In genomic region chr3:79531581-79532271, GRCm38 (mm10) we compare ENCODE assay signal across 8 mouse cellular contexts. TPM values are rescaled to one million over a fixed set of nuclear protein-coding genes. Genes with fewer than 3 reads are reported as not detected.
DNase-seq lines count a peak whose midpoint lies in the region; ATAC-seq lines count a peak whose summit lies in the region.
"Had no signal": no experiment of that assay in that cellular context is flagged by ENCODE, and none has a peak within 500 bp of the region (broad histone marks: within the 10 kb centered on the region; RNA-seq: fewer than 3 reads in every experiment).

No protein-coding gene starts in this region.

- no peaks in the 10 kb centered on the region for H3K27me3 ChIP-seq in heart, embryonic 14.5 days (ENCODE audit: control insufficient read depth, insufficient read depth, low read length)
- H3K27me3 ChIP-seq in midbrain, embryonic 10.5 days (ENCODE audit: low read depth, poor library complexity, severe bottlenecking) = no peaks in the 10 kb centered on the region
- no peaks in the 10 kb centered on the region for H3K27me3 ChIP-seq in midbrain, embryonic 15.5 days (replicated peaks)
- H3K27me3 ChIP-seq: neural tube, embryonic 13.5 days had no signal

- peak overlapping the region; percentile 58 for H3K4me2 ChIP-seq in heart, embryonic 14.5 days (ENCODE audit: low read length)
- H3K4me2 ChIP-seq in midbrain, embryonic 15.5 days = no peak overlapping the region
- H3K4me2 ChIP-seq: neural tube, embryonic 13.5 days had no signal

- no peaks in the 10 kb centered on the region for H3K9me3 ChIP-seq in heart, embryonic 14.5 days (ENCODE audit: control insufficient read depth, low read length)
- no peaks in the 10 kb centered on the region for H3K9me3 ChIP-seq in midbrain, embryonic 10.5 days (replicated peaks)
- H3K9me3 ChIP-seq in midbrain, embryonic 15.5 days = no peaks in the 10 kb centered on the region
- H3K9me3 ChIP-seq: neural tube, embryonic 13.5 days had no signal

- H3K4me3 ChIP-seq in heart, embryonic 14.5 days (ENCODE audit: control insufficient read depth in 1 of 2, insufficient read depth in 1 of 2, low read depth in 1 of 2, low read length in 2 of 2) = 0 out of 4 replicates have a peak overlapping the region, but pooled peaks of 1 of the 2 experiments have one; percentile 11
- H3K4me3 ChIP-seq in midbrain, embryonic 10.5 days = no peak overlapping the region
- no peak overlapping the region for H3K4me3 ChIP-seq in midbrain, embryonic 15.5 days
- H3K4me3 ChIP-seq: neural tube, embryonic 13.5 days had no signal

- H3K4me1 ChIP-seq in heart, embryonic 14.5 days (ENCODE audit: control insufficient read depth in 2 of 2, insufficient read depth in 2 of 2, low read length in 2 of 2) = peaks cover 16 to 33% of the 10 kb centered on the region in 2 experiments
- peaks cover 7% of the 10 kb centered on the region; the same call in 1 of the 2 replicates for H3K4me1 ChIP-seq in midbrain, embryonic 10.5 days
- H3K4me1 ChIP-seq in midbrain, embryonic 15.5 days = no peaks in the 10 kb centered on the region

- WGBS in heart, embryonic 14.5 days = 15% methylated on average over 9 of the region's 9 CpGs
- WGBS in midbrain, embryonic 10.5 days = 86% methylated on average over 9 of the region's 9 CpGs
- 85% methylated on average over 9 of the region's 9 CpGs for WGBS in midbrain, embryonic 15.5 days

- DNase-seq in ES-CJ7 (ENCODE audit: low read depth, low spot score) = peak; percentile 36
- peak; percentile 81 for DNase-seq in adrenal gland, adult 8-10 months
- peak; percentile 55 to 69 for DNase-seq in layer of hippocampus, postnatal 36 days
- DNase-seq in midbrain, embryonic 10.5 days (ENCODE audit: low spot score) = no peak

- peak; percentile 77 for ATAC-seq in heart, embryonic 14.5 days (ENCODE audit: insufficient number of reproducible peaks, insufficient read depth, low FRiP score, low read depth)
- peak; percentile 70 for ATAC-seq in megakaryocyte progenitor cell, adult 5-6 weeks (replicated peaks; ENCODE audit: poor library complexity)
- ATAC-seq in midbrain, embryonic 15.5 days (replicated peaks) = no peak

- no peaks in the 10 kb centered on the region for H3K36me3 ChIP-seq in heart, embryonic 14.5 days (ENCODE audit: control insufficient read depth, insufficient read depth, low read length)
- H3K36me3 ChIP-seq in midbrain, embryonic 10.5 days = no peaks in the 10 kb centered on the region
- no peaks in the 10 kb centered on the region for H3K36me3 ChIP-seq in midbrain, embryonic 15.5 days (replicated peaks)
- H3K36me3 ChIP-seq: neural tube, embryonic 13.5 days had no signal

- peak overlapping the region; percentile 66 to 86 for H3K27ac ChIP-seq in heart, embryonic 14.5 days (replicated peaks in 1 of 2; ENCODE audit: control insufficient read depth in 1 of 2, insufficient read depth in 1 of 2, low read depth in 2 of 2, low read length in 2 of 2)
- no peak overlapping the region for H3K27ac ChIP-seq in midbrain, embryonic 10.5 days (replicated peaks)
- H3K27ac ChIP-seq in midbrain, embryonic 15.5 days = no peak overlapping the region
- H3K27ac ChIP-seq: neural tube, embryonic 13.5 days had no signal

- peak overlapping the region; percentile 51; the same call in 1 of the 2 replicates for H3K9ac ChIP-seq in heart, embryonic 14.5 days (ENCODE audit: low read length)
- no peak overlapping the region for H3K9ac ChIP-seq in midbrain, embryonic 15.5 days
- H3K9ac ChIP-seq: neural tube, embryonic 13.5 days had no signal

RNA-seq across cellular contexts. Expression of gene Fnip2, which starts 35.9 kb away (rescaled TPM):
- 10 to 100 TPM in 3 of 4 experiments, 1 to 10 TPM in 1; 9.1 to 13.0 (median 10.3) TPM for total RNA-seq in adrenal gland, adult 8-10 months (2022)
- 4.3 and 4.5 TPM in 2 replicates for polyA plus RNA-seq in heart, embryonic 14.5 days (2014; fragmentation: Nextera tagmentation; extraction: Ambion mirVana)
- total RNA-seq in layer of hippocampus, postnatal 36 days (2021) = 10 to 100 TPM; 21.6 to 26.8 TPM
- total RNA-seq in megakaryocyte progenitor cell, adult 5-6 weeks (2015) = 8.0 and 11.2 TPM in 2 replicates
- 7.1 and 7.8 TPM in 2 replicates for total RNA-seq in megakaryocyte progenitor cell, adult 5-6 weeks (2017)
- 4.3 and 4.4 TPM in 2 replicates for polyA plus RNA-seq in midbrain, embryonic 10.5 days (2016; fragmentation: Nextera tagmentation; extraction: Ambion mirVana)
- 10.0 and 10.4 TPM in 2 replicates for polyA plus RNA-seq in midbrain, embryonic 15.5 days (2015; fragmentation: Nextera tagmentation; extraction: Ambion mirVana)

RNA-seq across cellular contexts. Expression of gene Ppid, which starts 59.4 kb away (rescaled TPM):
- 10 to 100 TPM; 53.6 to 59.3 (median 57.8) TPM for total RNA-seq in adrenal gland, adult 8-10 months (2022)
- 95.6 and 95.7 TPM in 2 replicates for polyA plus RNA-seq in heart, embryonic 14.5 days (2014; fragmentation: Nextera tagmentation; extraction: Ambion mirVana)
- 10 to 100 TPM; 87.1 to 88.8 TPM for total RNA-seq in layer of hippocampus, postnatal 36 days (2021)
- 216 and 234 TPM in 2 replicates for total RNA-seq in megakaryocyte progenitor cell, adult 5-6 weeks (2015)
- total RNA-seq in megakaryocyte progenitor cell, adult 5-6 weeks (2017) = 271 and 360 TPM in 2 replicates
- 197 and 224 TPM in 2 replicates for polyA plus RNA-seq in midbrain, embryonic 10.5 days (2016; fragmentation: Nextera tagmentation; extraction: Ambion mirVana)
- polyA plus RNA-seq in midbrain, embryonic 15.5 days (2015; fragmentation: Nextera tagmentation; extraction: Ambion mirVana) = 139 and 141 TPM in 2 replicates

Comparison
In these comparisons a context has a peak if more than half of its experiments do, and no peak if none do; other contexts are left out.
1. H3K27ac ChIP-seq: peak in heart, embryonic 14.5 days (2 of 2); none in midbrain, embryonic 10.5 days (single experiment) and midbrain, embryonic 15.5 days (single experiment).